Mouse (Mus musculus): ENCODE measurements at regions not wholly inside any gene's neighbourhood (a gene's known extent, or its start where the extent isn't known, plus 50 kb on each side); places are given as distances from the start of the nearest gene placed in this dataset.

- TF ChIP-seq CTCF (IDR thresholded peaks at IDR 0.05; ENCODE audit: control insufficient read depth, insufficient read depth, low read length) = no peak
- no peak for TF ChIP-seq POLR2A (IDR thresholded peaks at IDR 0.05; ENCODE audit: borderline replicate concordance, control insufficient read depth, low read depth, low read length)
Measured at GRCm38 (mm10) chr13:6189133-6189532, 327.9 kb downstream of the Klf6 start.

All from bone marrow, adult 2 months (tissue).